Mouse (Mus musculus) macrophage (primary cell): ENCODE data around the gene Ctnna3. TPM values are rescaled to one million over a fixed set of nuclear protein-coding genes. Genes with fewer than 3 reads are reported as not detected.

Experiments
- H3K27ac ChIP-seq: fragments of 350-480 bp; formaldehyde crosslinking; 2 replicates; pipeline ENCODE4 v1.9.0; 2021
- H3K36me3 ChIP-seq: fragments of 350-480 bp; formaldehyde crosslinking; 2 replicates; pipeline ENCODE4 v1.9.0; 2021; ENCODE audit errors: inconsistent target
- H3K4me3 ChIP-seq: fragments of 350-480 bp; formaldehyde crosslinking; 2 replicates; pipeline ENCODE4 v1.9.0; 2021; ENCODE audit errors: inconsistent target
- H3K79me2 ChIP-seq: fragments of 350-480 bp; formaldehyde crosslinking; 2 replicates; pipeline ENCODE4 v1.9.0; 2021; ENCODE audit errors: inconsistent target
- WGBS: methylation state at CpG from one replicate; pipeline ENCODE4 v1.1.7; 2026; ENCODE audit warnings: inconsistent platforms; ENCODE audit not compliant: missing documents; 5-methylcytosine and 5-hydroxymethylcytosine counted together
- polyA plus RNA-seq: library from polyadenylated mRNA; stranded (reverse); fragments of 250-400 nt; gene quantifications from 3 replicates; pipeline ENCODE4 v1.2.4, GENCODE M21; 2018; ENCODE audit warnings: inconsistent platforms

Gene Ctnna3
- polyA plus RNA-seq, 1 experiment from 2014 or later = not detected

GRCm38 (mm10) chr10:64039760-64040535, 610.0 kb downstream of the Ctnna3 start:
- H3K79me2 ChIP-seq = no peaks in the 10 kb centered on the region
- no peak overlapping the region for H3K27ac ChIP-seq
- no peak overlapping the region for H3K4me3 ChIP-seq
- H3K36me3 ChIP-seq = no peaks in the 10 kb centered on the region
- WGBS = 89% methylated on average over 17 of the region's 17 CpGs

GRCm38 (mm10) chr10:64041218-64041617, 611.3 kb downstream of the Ctnna3 start:
- WGBS = 93% methylated on average over 7 of the region's 7 CpGs
- no peak overlapping the region for H3K4me3 ChIP-seq
- no peaks in the 10 kb centered on the region for H3K36me3 ChIP-seq
- no peaks in the 10 kb centered on the region for H3K79me2 ChIP-seq
- no peak overlapping the region for H3K27ac ChIP-seq

- H3K36me3 ChIP-seq = no peaks in the 10 kb centered on the region
- no peak overlapping the region for H3K4me3 ChIP-seq
- H3K27ac ChIP-seq = no peak overlapping the region
- no peaks in the 10 kb centered on the region for H3K79me2 ChIP-seq
- WGBS = 69% methylated on average over 11 of the region's 11 CpGs
Measured at GRCm38 (mm10) chr10:64041892-64042291, 612.0 kb downstream of the Ctnna3 start.

- WGBS = 31% methylated on average over 6 of the region's 6 CpGs
Measured at GRCm38 (mm10) chr10:64049151-64049550, 619.3 kb downstream of the Ctnna3 start.

GRCm38 (mm10) chr10:64049946-64050345, 620.0 kb downstream of the Ctnna3 start:
- 95% methylated on average over 6 of the region's 6 CpGs for WGBS

More at GRCm38 (mm10) chr10:64049151-64049550, 619.3 kb downstream of the Ctnna3 start:
- Histone ChIP-seq H3K4me3 (no peak overlapping the region), H3K79me2 (no peaks in the 10 kb centered on the region), H3K36me3 (no peaks in the 10 kb centered on the region), H3K27ac (no peak overlapping the region)

GRCm38 (mm10) chr10:64063704-64064103, 633.8 kb downstream of the Ctnna3 start:
- no peak overlapping the region for H3K27ac ChIP-seq
- H3K4me3 ChIP-seq = no peak overlapping the region
- no peaks in the 10 kb centered on the region for H3K79me2 ChIP-seq
- 82% methylated on average over 9 of the region's 9 CpGs for WGBS
- H3K36me3 ChIP-seq = no peaks in the 10 kb centered on the region

More at GRCm38 (mm10) chr10:64049946-64050345, 620.0 kb downstream of the Ctnna3 start:
- no peaks in the 10 kb centered on the region for H3K79me2 ChIP-seq
- no peak overlapping the region for H3K4me3 ChIP-seq
- H3K36me3 ChIP-seq = no peaks in the 10 kb centered on the region
- H3K27ac ChIP-seq = no peak overlapping the region

GRCm38 (mm10) chr10:64075944-64076343, 646.0 kb downstream of the Ctnna3 start:
- H3K79me2 ChIP-seq = no peaks in the 10 kb centered on the region

GRCm38 (mm10) chr10:64076410-64077052, 646.6 kb downstream of the Ctnna3 start:
- Histone ChIP-seq H3K27ac (no peak overlapping the region), H3K36me3 (no peaks in the 10 kb centered on the region), H3K4me3 (no peak overlapping the region), H3K79me2 (no peaks in the 10 kb centered on the region)
- 23% methylated on average over 10 of the region's 10 CpGs for WGBS

More at GRCm38 (mm10) chr10:64075944-64076343, 646.0 kb downstream of the Ctnna3 start:
- H3K27ac ChIP-seq = no peak overlapping the region
- H3K36me3 ChIP-seq = no peaks in the 10 kb centered on the region
- no peak overlapping the region for H3K4me3 ChIP-seq
- 57% methylated on average over 5 of the region's 5 CpGs for WGBS

GRCm38 (mm10) chr10:64082345-64082744, 652.4 kb downstream of the Ctnna3 start:
- WGBS = 94% methylated on average over 3 of the region's 3 CpGs
- Histone ChIP-seq H3K27ac (no peak overlapping the region), H3K36me3 (no peaks in the 10 kb centered on the region), H3K4me3 (no peak overlapping the region), H3K79me2 (no peaks in the 10 kb centered on the region)

- no peaks in the 10 kb centered on the region for H3K36me3 ChIP-seq
- H3K79me2 ChIP-seq = no peaks in the 10 kb centered on the region
- no peak overlapping the region for H3K4me3 ChIP-seq
- no peak overlapping the region for H3K27ac ChIP-seq
- 75% methylated on average over 11 of the region's 11 CpGs for WGBS
Measured at GRCm38 (mm10) chr10:64083813-64084212, 653.9 kb downstream of the Ctnna3 start.

- H3K4me3 ChIP-seq = no peak overlapping the region
- H3K36me3 ChIP-seq = no peaks in the 10 kb centered on the region
- H3K79me2 ChIP-seq = no peaks in the 10 kb centered on the region
- 50% methylated on average over 4 of the region's 4 CpGs for WGBS
- no peak overlapping the region for H3K27ac ChIP-seq
Measured at GRCm38 (mm10) chr10:64084465-64084864, 654.6 kb downstream of the Ctnna3 start.

- Histone ChIP-seq H3K36me3 (no peaks in the 10 kb centered on the region), H3K27ac (no peak overlapping the region), H3K4me3 (no peak overlapping the region), H3K79me2 (no peaks in the 10 kb centered on the region)
- 77% methylated on average over 16 of the region's 16 CpGs for WGBS
Measured at GRCm38 (mm10) chr10:64086183-64086566, 656.3 kb downstream of the Ctnna3 start.

- WGBS = 11% methylated on average over 11 of the region's 12 CpGs
- Histone ChIP-seq H3K27ac (no peak overlapping the region), H3K79me2 (no peaks in the 10 kb centered on the region), H3K36me3 (no peaks in the 10 kb centered on the region), H3K4me3 (no peak overlapping the region)
Measured at GRCm38 (mm10) chr10:64086567-64087391, 656.9 kb downstream of the Ctnna3 start.

- Histone ChIP-seq H3K4me3 (no peak overlapping the region), H3K36me3 (no peaks in the 10 kb centered on the region), H3K79me2 (no peaks in the 10 kb centered on the region), H3K27ac (no peak overlapping the region)
- WGBS = 3% methylated on average over 12 of the region's 12 CpGs
Measured at GRCm38 (mm10) chr10:64087521-64087920, 657.6 kb downstream of the Ctnna3 start.
